ENCODE assay signal across 13 mouse cellular contexts in the genomic region with DNA sequence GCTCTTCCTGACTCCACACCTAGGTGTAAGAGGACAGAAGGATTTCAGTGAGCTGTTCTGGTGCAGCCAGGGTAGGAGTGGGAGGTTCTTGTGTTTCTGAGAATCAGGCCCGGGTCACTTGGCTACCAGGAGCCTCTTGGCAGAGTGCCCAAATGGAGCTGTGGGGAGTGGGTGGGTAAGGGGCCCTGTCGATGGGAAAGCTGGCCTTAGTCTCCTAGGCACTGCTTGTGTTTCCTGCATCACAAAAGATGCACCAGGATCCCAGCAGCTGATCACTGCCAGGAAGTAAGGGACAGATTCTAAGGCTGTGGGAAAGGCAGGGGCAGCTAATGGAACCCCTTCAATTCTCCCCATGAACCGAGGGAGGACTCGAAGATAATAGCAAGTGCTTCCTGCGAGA.
A peak's percentile ranks its signal among the peaks of the same experiment; 100 is the strongest.
DNase-seq lines count a peak whose midpoint lies in the region; ATAC-seq and TF ChIP-seq lines count a peak whose summit lies in the region.
"Had no signal": no experiment of that assay in that cellular context is flagged by ENCODE, and none has a peak within 500 bp of the region (broad histone marks: within the 10 kb centered on the region; RNA-seq: fewer than 3 reads in every experiment).

No protein-coding gene starts in this region.

- H3K4me1 ChIP-seq in intestine, embryonic 15.5 days (replicated peaks) = peaks cover 10% of the 10 kb centered on the region
- H3K4me1 ChIP-seq in intestine, postnatal 0 days (replicated peaks; ENCODE audit: control insufficient read depth, insufficient read depth, low read length) = no peaks in the 10 kb centered on the region
- peaks cover 19% of the 10 kb centered on the region for H3K4me1 ChIP-seq in embryonic facial prominence, embryonic 10.5 days
- no peaks in the 10 kb centered on the region for H3K4me1 ChIP-seq in forebrain, postnatal 0 days (ENCODE audit: insufficient read depth)
- H3K4me1 ChIP-seq in midbrain, embryonic 13.5 days (replicated peaks) = peaks cover 25% of the 10 kb centered on the region

- H3K4me3 ChIP-seq in intestine, embryonic 15.5 days (replicated peaks) = no peak overlapping the region
- no peak overlapping the region for H3K4me3 ChIP-seq in intestine, postnatal 0 days (ENCODE audit: low read depth, low read length)
- no peak overlapping the region for H3K4me3 ChIP-seq in embryonic facial prominence, embryonic 10.5 days
- H3K4me3 ChIP-seq in forebrain, postnatal 0 days (ENCODE audit: low read depth, low read length) = no peak overlapping the region
- H3K4me3 ChIP-seq in midbrain, embryonic 13.5 days (replicated peaks) = no peak overlapping the region
- H3K4me3 ChIP-seq: embryonic facial prominence, embryonic 15.5 days; layer of hippocampus, adult 2 months had no signal

- no peak overlapping the region for H3K27ac ChIP-seq in intestine, embryonic 15.5 days
- no peak overlapping the region for H3K27ac ChIP-seq in intestine, postnatal 0 days (ENCODE audit: low read depth, low read length)
- peak overlapping the region; percentile 57; the same call in 1 of the 2 replicates for H3K27ac ChIP-seq in embryonic facial prominence, embryonic 10.5 days (replicated peaks)
- H3K27ac ChIP-seq in forebrain, postnatal 0 days (ENCODE audit: low read depth, low read length) = no peak overlapping the region
- H3K27ac ChIP-seq in midbrain, embryonic 13.5 days = peak overlapping the region; percentile 57; the same call in 1 of the 2 replicates
- H3K27ac ChIP-seq: embryonic facial prominence, embryonic 15.5 days; layer of hippocampus, adult 2 months; liver, embryonic 14.5 days had no signal

- H3K27me3 ChIP-seq in intestine, embryonic 15.5 days (replicated peaks) = no peaks in the 10 kb centered on the region
- no peaks in the 10 kb centered on the region for H3K27me3 ChIP-seq in intestine, postnatal 0 days (replicated peaks; ENCODE audit: control insufficient read depth, insufficient read depth, low read length)
- no peaks in the 10 kb centered on the region for H3K27me3 ChIP-seq in embryonic facial prominence, embryonic 10.5 days (replicated peaks; ENCODE audit: low read depth, poor library complexity, severe bottlenecking)
- no peaks in the 10 kb centered on the region for H3K27me3 ChIP-seq in forebrain, postnatal 0 days (ENCODE audit: insufficient read depth, low read length)
- H3K27me3 ChIP-seq in midbrain, embryonic 13.5 days = no peaks in the 10 kb centered on the region
- H3K27me3 ChIP-seq: embryonic facial prominence, embryonic 15.5 days had no signal

- no peak for TF ChIP-seq CTCF in intestine, postnatal 0 days (IDR thresholded peaks at IDR 0.05; ENCODE audit: low read depth)
- no peak for TF ChIP-seq CTCF in forebrain, postnatal 0 days (IDR thresholded peaks at IDR 0.05; ENCODE audit: low read depth)

- no peaks in the 10 kb centered on the region for H3K9me3 ChIP-seq in intestine, embryonic 15.5 days
- no peaks in the 10 kb centered on the region for H3K9me3 ChIP-seq in intestine, postnatal 0 days (ENCODE audit: control insufficient read depth)
- no peaks in the 10 kb centered on the region for H3K9me3 ChIP-seq in embryonic facial prominence, embryonic 10.5 days
- no peaks in the 10 kb centered on the region for H3K9me3 ChIP-seq in forebrain, postnatal 0 days (ENCODE audit: low read length)
- H3K9me3 ChIP-seq in midbrain, embryonic 13.5 days = no peaks in the 10 kb centered on the region
- H3K9me3 ChIP-seq: embryonic facial prominence, embryonic 15.5 days had no signal

- no peak for DNase-seq in embryonic facial prominence, embryonic 10.5 days (ENCODE audit: low spot score)
- peak; percentile 55 for DNase-seq in forebrain, postnatal 0 days
- no peak for DNase-seq in frontal cortex, postnatal 25 days (ENCODE audit: low spot score in 2 of 2)
- no peak for DNase-seq in spleen, adult 18-20 months
- DNase-seq in adrenal gland, postnatal 14 days = no peak
- DNase-seq: thymus, postnatal 25 days had no signal

- 0 out of 2 replicates have a peak, but pooled peaks have one; percentile 17 for ATAC-seq in intestine, embryonic 15.5 days
- ATAC-seq in intestine, postnatal 0 days = no peak
- peak; percentile 56 for ATAC-seq in forebrain, postnatal 0 days
- ATAC-seq in midbrain, embryonic 13.5 days = peak; percentile 85
- ATAC-seq: CD4-positive, CD25-positive, alpha-beta regulatory T cell, adult 4 months had no signal

- no peaks in the 10 kb centered on the region for H3K36me3 ChIP-seq in intestine, embryonic 15.5 days
- no peaks in the 10 kb centered on the region for H3K36me3 ChIP-seq in intestine, postnatal 0 days (ENCODE audit: control insufficient read depth, insufficient read depth)
- H3K36me3 ChIP-seq in embryonic facial prominence, embryonic 10.5 days (replicated peaks) = no peaks in the 10 kb centered on the region
- H3K36me3 ChIP-seq in forebrain, postnatal 0 days (ENCODE audit: insufficient read depth) = no peaks in the 10 kb centered on the region
- no peaks in the 10 kb centered on the region for H3K36me3 ChIP-seq in midbrain, embryonic 13.5 days
- H3K36me3 ChIP-seq: embryonic facial prominence, embryonic 15.5 days had no signal

- 37% methylated on average over 5 of the region's 5 CpGs for WGBS in intestine, embryonic 15.5 days
- 53% methylated on average over 5 of the region's 5 CpGs for WGBS in intestine, postnatal 0 days
- WGBS in embryonic facial prominence, embryonic 10.5 days = 55% methylated on average over 5 of the region's 5 CpGs
- 9% methylated on average over 5 of the region's 5 CpGs for WGBS in forebrain, postnatal 0 days
- 27% methylated on average over 5 of the region's 5 CpGs for WGBS in midbrain, embryonic 13.5 days

- H3K9ac ChIP-seq in intestine, embryonic 15.5 days = no peak overlapping the region
- no peak overlapping the region for H3K9ac ChIP-seq in intestine, postnatal 0 days (ENCODE audit: low read depth, low read length)
- H3K9ac ChIP-seq in forebrain, postnatal 0 days = no peak overlapping the region
- no peak overlapping the region for H3K9ac ChIP-seq in midbrain, embryonic 13.5 days (replicated peaks)
- H3K9ac ChIP-seq: embryonic facial prominence, embryonic 15.5 days; liver, embryonic 14.5 days had no signal

- H3K4me2 ChIP-seq in intestine, embryonic 15.5 days (replicated peaks) = no peak overlapping the region
- no peak overlapping the region for H3K4me2 ChIP-seq in intestine, postnatal 0 days (replicated peaks; ENCODE audit: low read depth)
- H3K4me2 ChIP-seq in forebrain, postnatal 0 days (ENCODE audit: low read depth) = no peak overlapping the region
- H3K4me2 ChIP-seq in midbrain, embryonic 13.5 days (replicated peaks) = no peak overlapping the region
- H3K4me2 ChIP-seq: embryonic facial prominence, embryonic 15.5 days had no signal

Comparison
In these comparisons a context has a peak if more than half of its experiments do, and no peak if none do; other contexts are left out.
1. H3K27ac ChIP-seq: peak in embryonic facial prominence, embryonic 10.5 days (single experiment) and midbrain, embryonic 13.5 days (single experiment); none in intestine, embryonic 15.5 days (single experiment), intestine, postnatal 0 days (single experiment) and forebrain, postnatal 0 days (single experiment).